24 mouse cellular contexts compared by ENCODE assay signal in the genomic region with DNA sequence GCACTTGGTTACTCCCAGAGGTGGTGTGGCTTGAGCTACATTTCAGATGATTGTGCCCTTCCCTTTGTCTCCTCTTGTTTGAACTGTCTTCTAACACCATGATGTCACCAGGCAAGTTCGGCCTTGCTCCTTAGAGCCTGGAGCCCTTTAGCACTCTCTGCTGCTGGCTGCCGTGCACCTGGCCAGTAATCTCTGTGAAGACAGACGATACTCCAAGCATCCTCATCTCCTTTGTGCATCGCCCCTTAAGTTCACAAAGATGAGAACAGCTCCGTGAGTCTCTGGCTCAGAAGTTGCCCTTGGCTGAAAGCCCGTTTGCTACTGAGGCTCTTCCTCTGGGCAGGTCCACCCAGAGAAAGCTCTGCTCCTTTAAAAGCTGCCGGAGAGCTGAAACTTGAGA. TPM values are rescaled to one million over a fixed set of nuclear protein-coding genes. Genes with fewer than 3 reads are reported as not detected.
A peak's percentile ranks its signal among the peaks of the same experiment; 100 is the strongest.
DNase-seq lines count a peak whose midpoint lies in the region; ATAC-seq and TF ChIP-seq lines count a peak whose summit lies in the region.
"Had no signal": no experiment of that assay in that cellular context is flagged by ENCODE, and none has a peak within 500 bp of the region (broad histone marks: within the 10 kb centered on the region; RNA-seq: fewer than 3 reads in every experiment).

No protein-coding gene starts in this region.

- no peak overlapping the region for H3K27ac ChIP-seq in lung, embryonic 14.5 days (ENCODE audit: low read depth)
- 0 out of 2 replicates have a peak overlapping the region, but pooled peaks have one; percentile 6 for H3K27ac ChIP-seq in embryonic facial prominence, embryonic 12.5 days
- H3K27ac ChIP-seq in limb, embryonic 13.5 days, result no peak overlapping the region
- no peak overlapping the region for H3K27ac ChIP-seq in gastrocnemius, adult 2 months
- H3K27ac ChIP-seq: heart, embryonic 10.5 days; heart, embryonic 15.5 days; hindbrain, embryonic 13.5 days; hindbrain, postnatal 0 days had no signal

- H3K27me3 ChIP-seq in lung, embryonic 14.5 days (ENCODE audit: insufficient read depth, low read length), result no peaks in the 10 kb centered on the region
- no peaks in the 10 kb centered on the region for H3K27me3 ChIP-seq in embryonic facial prominence, embryonic 12.5 days
- no peaks in the 10 kb centered on the region for H3K27me3 ChIP-seq in limb, embryonic 13.5 days
- H3K27me3 ChIP-seq: heart, embryonic 15.5 days had no signal

- no peaks in the 10 kb centered on the region for H3K9me3 ChIP-seq in lung, embryonic 14.5 days (ENCODE audit: low read depth, low read length)
- H3K9me3 ChIP-seq in embryonic facial prominence, embryonic 12.5 days, result no peaks in the 10 kb centered on the region
- no peaks in the 10 kb centered on the region for H3K9me3 ChIP-seq in limb, embryonic 13.5 days
- H3K9me3 ChIP-seq: heart, embryonic 10.5 days; heart, embryonic 15.5 days; hindbrain, embryonic 13.5 days had no signal

- H3K4me1 ChIP-seq in lung, embryonic 14.5 days (ENCODE audit: insufficient read depth), result no peaks in the 10 kb centered on the region
- peaks cover 4% of the 10 kb centered on the region; the same call in 1 of the 2 replicates for H3K4me1 ChIP-seq in embryonic facial prominence, embryonic 12.5 days
- H3K4me1 ChIP-seq in limb, embryonic 13.5 days, result peaks cover 11% of the 10 kb centered on the region
- H3K4me1 ChIP-seq: heart, embryonic 15.5 days; hindbrain, embryonic 13.5 days had no signal

- no peak overlapping the region for H3K4me2 ChIP-seq in lung, embryonic 14.5 days
- H3K4me2 ChIP-seq in embryonic facial prominence, embryonic 12.5 days (replicated peaks), result no peak overlapping the region
- H3K4me2 ChIP-seq in limb, embryonic 13.5 days (replicated peaks), result peak overlapping the region; percentile 25; the same call in 1 of the 2 replicates
- H3K4me2 ChIP-seq: heart, embryonic 15.5 days; hindbrain, embryonic 13.5 days had no signal

- ATAC-seq in lung, embryonic 14.5 days (ENCODE audit: insufficient read depth), result no peak
- no peak for ATAC-seq in embryonic facial prominence, embryonic 12.5 days (ENCODE audit: insufficient number of reproducible peaks, insufficient read depth, low FRiP score, low TSS enrichment)
- ATAC-seq in limb, embryonic 13.5 days (ENCODE audit: low FRiP score, low read depth), result no peak
- ATAC-seq: forebrain, embryonic 14.5 days; hindbrain, postnatal 0 days had no signal

- intact Hi-C loops in gastrocnemius, adult 2 months (cut with DNase I), result no loop called here

- DNase-seq in lung, embryonic 14.5 days, result peak; percentile 19
- no peak for DNase-seq in lung, postnatal 4 days
- DNase-seq in kidney, postnatal 10 days, result no peak
- DNase-seq in gastrocnemius, adult 2 months, result no peak
- DNase-seq: adrenal gland, adult 2 months; adrenal gland, postnatal 25 days; cerebellum, adult 11 months; cerebellum, adult 8-10 months; cerebellum, postnatal 14 days; gastrocnemius, postnatal 36 days; heart, adult 18-20 months; heart, postnatal 14 days had no signal

- no peak overlapping the region for H3K4me3 ChIP-seq in lung, embryonic 14.5 days (ENCODE audit: low read depth, low read length)
- no peak overlapping the region for H3K4me3 ChIP-seq in embryonic facial prominence, embryonic 12.5 days
- H3K4me3 ChIP-seq in limb, embryonic 13.5 days, result no peak overlapping the region
- no peak overlapping the region for H3K4me3 ChIP-seq in gastrocnemius, adult 2 months
- H3K4me3 ChIP-seq: heart, embryonic 10.5 days; heart, embryonic 15.5 days; hindbrain, embryonic 13.5 days had no signal

- no peaks in the 10 kb centered on the region for H3K36me3 ChIP-seq in lung, embryonic 14.5 days (ENCODE audit: insufficient read depth)
- no peaks in the 10 kb centered on the region for H3K36me3 ChIP-seq in embryonic facial prominence, embryonic 12.5 days
- H3K36me3 ChIP-seq in limb, embryonic 13.5 days, result no peaks in the 10 kb centered on the region
- H3K36me3 ChIP-seq: heart, embryonic 10.5 days; heart, embryonic 15.5 days; hindbrain, embryonic 13.5 days had no signal

- 30% methylated on average over 7 of the region's 7 CpGs for WGBS in lung, embryonic 14.5 days
- 40% methylated on average over 7 of the region's 7 CpGs for WGBS in embryonic facial prominence, embryonic 12.5 days
- whole genome bisulfite sequencing in limb, embryonic 13.5 days, result 29% methylated on average over 7 of the region's 7 CpGs

- H3K9ac ChIP-seq in lung, embryonic 14.5 days, result no peak overlapping the region
- no peak overlapping the region for H3K9ac ChIP-seq in embryonic facial prominence, embryonic 12.5 days
- 0 out of 2 replicates have a peak overlapping the region, but pooled peaks have one; percentile 1 for H3K9ac ChIP-seq in limb, embryonic 13.5 days
- H3K9ac ChIP-seq: heart, embryonic 15.5 days; hindbrain, embryonic 13.5 days had no signal

- no peak for TF ChIP-seq CTCF in lung, embryonic 14.5 days (IDR thresholded peaks at IDR 0.05; ENCODE audit: low read depth)
- TF ChIP-seq CTCF in gastrocnemius, adult 2 months (IDR thresholded peaks at IDR 0.05), result no peak

RNA-seq across cellular contexts. Expression of a gene that starts 8.3 kb away (rescaled TPM):
- not detected in 2 replicates for polyA plus RNA-seq in lung, embryonic 14.5 days (2014; fragmentation: Nextera tagmentation; extraction: Ambion mirVana)
- polyA plus RNA-seq in embryonic facial prominence, embryonic 12.5 days (2016; fragmentation: Nextera tagmentation; extraction: Ambion mirVana), result 0.33 and 0.51 TPM in 2 replicates
- 0.78 and 1.1 TPM in 2 replicates for polyA plus RNA-seq in limb, embryonic 13.5 days (2015; fragmentation: Nextera tagmentation; extraction: Ambion mirVana)
- total RNA-seq in gastrocnemius, adult 2 months (2021), result not detected
- total RNA-seq: adrenal gland, adult 2 months; adrenal gland, postnatal 25 days; CH12.LX; gastrocnemius, adult 8-10 months; gastrocnemius, postnatal 36 days; heart, adult 18-20 months; heart, postnatal 14 days; hematopoietic stem cell, adult 5-6 weeks; hindbrain, postnatal 0 days had no signal
- polyA plus RNA-seq: adrenal gland, adult 2 months; cortical plate, adult 2 months; forebrain, embryonic 14.5 days; heart, embryonic 10.5 days; heart, embryonic 15.5 days; intestine, embryonic 14.5 days had no signal

RNA-seq across cellular contexts. Expression of a gene that starts 32.9 kb away (rescaled TPM):
- 0.05 and 0.14 TPM in 2 replicates for polyA plus RNA-seq in lung, embryonic 14.5 days (2014; fragmentation: Nextera tagmentation; extraction: Ambion mirVana)
- polyA plus RNA-seq in embryonic facial prominence, embryonic 12.5 days (2016; fragmentation: Nextera tagmentation; extraction: Ambion mirVana), result 0.38 and 0.58 TPM in 2 replicates
- polyA plus RNA-seq in limb, embryonic 13.5 days (2015; fragmentation: Nextera tagmentation; extraction: Ambion mirVana), result 0.17 and 0.24 TPM in 2 replicates
- total RNA-seq in gastrocnemius, adult 2 months (2021), result 1 to 10 TPM; 2.0 to 6.1 TPM
- total RNA-seq: hematopoietic stem cell, adult 5-6 weeks had no signal

RNA-seq across cellular contexts. Expression of a gene that starts 46.0 kb away (rescaled TPM):
- not detected in 2 replicates for polyA plus RNA-seq in lung, embryonic 14.5 days (2014; fragmentation: Nextera tagmentation; extraction: Ambion mirVana)
- polyA plus RNA-seq in embryonic facial prominence, embryonic 12.5 days (2016; fragmentation: Nextera tagmentation; extraction: Ambion mirVana), result not detected in 2 replicates
- not detected in 2 replicates for polyA plus RNA-seq in limb, embryonic 13.5 days (2015; fragmentation: Nextera tagmentation; extraction: Ambion mirVana)
- not detected for total RNA-seq in gastrocnemius, adult 2 months (2021)
- total RNA-seq: adrenal gland, adult 2 months; adrenal gland, postnatal 25 days; gastrocnemius, adult 8-10 months; gastrocnemius, postnatal 36 days; heart, adult 18-20 months; heart, postnatal 14 days; hematopoietic stem cell, adult 5-6 weeks had no signal
- polyA plus RNA-seq: adrenal gland, adult 2 months; heart, embryonic 10.5 days; heart, embryonic 15.5 days had no signal

RNA-seq across cellular contexts. Expression of a gene that starts 46.0 kb away (rescaled TPM):
- 170 and 189 TPM in 2 replicates for polyA plus RNA-seq in lung, embryonic 14.5 days (2014; fragmentation: Nextera tagmentation; extraction: Ambion mirVana)
- polyA plus RNA-seq in embryonic facial prominence, embryonic 12.5 days (2016; fragmentation: Nextera tagmentation; extraction: Ambion mirVana), result 329 and 340 TPM in 2 replicates
- 327 and 346 TPM in 2 replicates for polyA plus RNA-seq in limb, embryonic 13.5 days (2015; fragmentation: Nextera tagmentation; extraction: Ambion mirVana)
- 10 to 100 TPM; 33.2 to 33.4 TPM for total RNA-seq in gastrocnemius, adult 2 months (2021)
